ENCODE assay signal across 7 mouse cellular contexts in the genomic region with DNA sequence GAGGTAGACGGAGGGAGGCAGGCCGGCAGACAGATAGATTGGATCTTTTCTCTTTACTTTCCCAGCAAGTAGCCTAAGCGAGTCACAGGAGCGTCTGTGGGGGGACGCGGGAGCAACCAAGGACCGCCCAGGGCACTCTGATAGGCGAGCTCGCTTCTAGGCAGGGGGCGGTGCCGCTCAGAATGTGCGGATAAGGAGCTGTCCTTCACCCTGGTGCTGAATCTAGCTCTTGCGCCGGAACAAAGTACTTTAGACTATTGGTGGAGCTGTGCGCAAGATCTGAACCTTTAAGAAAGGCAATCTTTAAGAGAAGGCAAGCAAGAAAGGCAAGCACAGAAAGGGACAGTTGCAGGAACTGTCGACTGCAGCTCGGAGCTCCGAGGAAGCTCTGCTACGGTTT. TPM values are rescaled to one million over a fixed set of nuclear protein-coding genes. Genes with fewer than 3 reads are reported as not detected.
DNase-seq lines count a peak whose midpoint lies in the region; ATAC-seq and TF ChIP-seq lines count a peak whose summit lies in the region.

No protein-coding gene starts in this region.

- H3K27me3 ChIP-seq in Patski, result peaks cover 3% of the 10 kb centered on the region
- no peaks in the 10 kb centered on the region for H3K27me3 ChIP-seq in embryonic facial prominence, embryonic 14.5 days (replicated peaks; ENCODE audit: control insufficient read depth, insufficient read depth, low read length)
- H3K27me3 ChIP-seq in hindbrain, embryonic 11.5 days (ENCODE audit: control insufficient read depth, insufficient read depth, low read length), result no peaks in the 10 kb centered on the region

- no peak overlapping the region for H3K27ac ChIP-seq in embryonic facial prominence, embryonic 14.5 days (replicated peaks; ENCODE audit: low read depth, low read length)
- H3K27ac ChIP-seq in hindbrain, embryonic 11.5 days (ENCODE audit: low read depth, low read length), result no peak overlapping the region

- in situ Hi-C loops in Patski (cut with MboI; ENCODE audit: low pct_unique_long_range_greater_than_20kb), result loop anchor here (10.0 kb wide), 1 partner anchor 443 kb away; no protein-coding TSS in a partner anchor

- H3K9me3 ChIP-seq in embryonic facial prominence, embryonic 14.5 days (ENCODE audit: control insufficient read depth, low read length), result no peaks in the 10 kb centered on the region
- no peaks in the 10 kb centered on the region for H3K9me3 ChIP-seq in hindbrain, embryonic 11.5 days (ENCODE audit: control insufficient read depth, low read length)

- H3K4me3 ChIP-seq in embryonic facial prominence, embryonic 14.5 days (ENCODE audit: low read depth, low read length), result 0 out of 2 replicates have a peak overlapping the region, but pooled peaks have one; percentile 11
- peak overlapping the region; percentile 24 for H3K4me3 ChIP-seq in hindbrain, embryonic 11.5 days (ENCODE audit: low read depth, low read length)

- TF ChIP-seq CTCF in Patski (IDR thresholded peaks at IDR 0.05), result no peak

- peak; percentile 4 for DNase-seq in Patski (ENCODE audit: low read depth, low spot score)
- DNase-seq in adrenal gland, postnatal 10 days, result peak; percentile 83
- DNase-seq in embryonic facial prominence, embryonic 14.5 days (ENCODE audit: low spot score), result peak; percentile 94
- DNase-seq in hindbrain, embryonic 11.5 days (ENCODE audit: low spot score), result peak; percentile 88
- peak; percentile 22 to 59 for DNase-seq in layer of hippocampus, postnatal 14 days (ENCODE audit: low spot score in 2 of 2)
- DNase-seq in right cerebral cortex, postnatal 14 days, result peak; percentile 61

- POLR2A ChIA-PET in Patski (lab: Charles Lee), result no interaction called here

- H3K36me3 ChIP-seq in embryonic facial prominence, embryonic 14.5 days (ENCODE audit: control insufficient read depth, insufficient read depth, low read length), result no peaks in the 10 kb centered on the region
- H3K36me3 ChIP-seq in hindbrain, embryonic 11.5 days (ENCODE audit: control insufficient read depth, insufficient read depth, low read length), result no peaks in the 10 kb centered on the region

- CTCF ChIA-PET in Patski (lab: Charles Lee), result no interaction called here

- no peaks in the 10 kb centered on the region for H3K4me1 ChIP-seq in embryonic facial prominence, embryonic 14.5 days (ENCODE audit: control insufficient read depth, insufficient read depth, low read length)
- H3K4me1 ChIP-seq in hindbrain, embryonic 11.5 days (replicated peaks; ENCODE audit: control insufficient read depth, insufficient read depth, low read length), result no peaks in the 10 kb centered on the region

- H3K4me2 ChIP-seq in embryonic facial prominence, embryonic 14.5 days (ENCODE audit: low read depth, low read length), result peak overlapping the region; percentile 40
- peak overlapping the region; percentile 42 for H3K4me2 ChIP-seq in hindbrain, embryonic 11.5 days (replicated peaks; ENCODE audit: low read depth, low read length)

- under 1% methylated on average over 19 of the region's 19 CpGs for WGBS in embryonic facial prominence, embryonic 14.5 days
- WGBS in hindbrain, embryonic 11.5 days, result under 1% methylated on average over 19 of the region's 19 CpGs

- peak; percentile 35 for ATAC-seq in Patski
- peak; percentile 92 for ATAC-seq in embryonic facial prominence, embryonic 14.5 days (ENCODE audit: low read depth)
- peak; percentile 88 for ATAC-seq in hindbrain, embryonic 11.5 days (ENCODE audit: low FRiP score)
- peak; percentile 84 for ATAC-seq in megakaryocyte progenitor cell, adult 5-6 weeks (replicated peaks; ENCODE audit: poor library complexity)

- H3K9ac ChIP-seq in embryonic facial prominence, embryonic 14.5 days (ENCODE audit: low read depth, low read length), result no peak overlapping the region
- H3K9ac ChIP-seq in hindbrain, embryonic 11.5 days (ENCODE audit: low read depth, low read length), result no peak overlapping the region

RNA-seq across cellular contexts. Expression of gene Cntnap5b, which starts 0.4 kb away (rescaled TPM):
- not detected for polyA plus RNA-seq in Patski (2021)
- under 1 TPM; 0.51 to 0.61 TPM for total RNA-seq in adrenal gland, postnatal 10 days (2021)
- 0.18 and 0.26 TPM in 2 replicates for polyA plus RNA-seq in embryonic facial prominence, embryonic 14.5 days (2014; fragmentation: Nextera tagmentation; extraction: Ambion mirVana)
- 0.28 and 0.39 TPM in 2 replicates for polyA plus RNA-seq in hindbrain, embryonic 11.5 days (2014; fragmentation: Nextera tagmentation; extraction: Ambion mirVana)
- 10 to 100 TPM; 17.0 to 20.0 TPM for total RNA-seq in layer of hippocampus, postnatal 14 days (2021)
- total RNA-seq in megakaryocyte progenitor cell, adult 5-6 weeks (2015), result not detected in 2 replicates
- total RNA-seq in megakaryocyte progenitor cell, adult 5-6 weeks (2017), result not detected in 2 replicates

Comparison
In these comparisons a context has a peak if more than half of its experiments do, and no peak if none do; other contexts are left out.
1. ATAC-seq: peak in every context shown above with its lines; median percentile 92 in embryonic facial prominence, embryonic 14.5 days; 88 in hindbrain, embryonic 11.5 days; 84 in megakaryocyte progenitor cell, adult 5-6 weeks; 35 in Patski.
2. DNase-seq: peak in every context shown above with its lines; median percentile 94 in embryonic facial prominence, embryonic 14.5 days; 88 in hindbrain, embryonic 11.5 days; 83 in adrenal gland, postnatal 10 days; 61 in right cerebral cortex, postnatal 14 days; 40 in layer of hippocampus, postnatal 14 days; 4 in Patski.
3. RNA of gene Cntnap5b, which starts 0.4 kb away (total RNA-seq): 17.0 to 20.0 TPM in layer of hippocampus, postnatal 14 days; 0.51 to 0.61 TPM in adrenal gland, postnatal 10 days and not detected in megakaryocyte progenitor cell, adult 5-6 weeks; every median in the first group is over 10 times any median in the second.